Mouse (Mus musculus) MEL (cell line): ENCODE measurements around the gene Fgf11.

ENCODE experiments used
- CTCF ChIP-seq, 3 experiments: IDR thresholded peaks in 2 of 3; conservative IDR thresholded peaks in 1 of 3; 2 replicates each; pipeline ENCODE4 v1.5.1; 2011 to 2012; ENCODE audit warnings: low read length in 3 of 3, low read depth in 2 of 3, mild to moderate bottlenecking in 2 of 3, improper control_type of control experiment in 1 of 3, inconsistent platforms in 1 of 3, mixed read lengths in 1 of 3, moderate library complexity in 1 of 3; ENCODE audit not compliant: control insufficient read depth in 1 of 3, insufficient read depth in 1 of 3, poor library complexity in 1 of 3, severe bottlenecking in 1 of 3
- E2F4 ChIP-seq: IDR thresholded peaks from 2 replicates; pipeline ENCODE4 v1.6.1; 2011; ENCODE audit warnings: low read depth, low read length, improper control_type of control experiment, borderline replicate concordance
- ETS1 ChIP-seq: IDR thresholded peaks from 2 replicates; pipeline ENCODE4 v1.6.1; 2012; ENCODE audit warnings: low read depth, mild to moderate bottlenecking, inconsistent platforms, low read length, improper control_type of control experiment, moderate library complexity
- MAFK ChIP-seq: IDR thresholded peaks from 2 replicates; pipeline ENCODE4 v1.6.1; 2011; ENCODE audit warnings: low read depth, mild to moderate bottlenecking, low read length, improper control_type of control experiment, borderline replicate concordance
- NELFE ChIP-seq: IDR thresholded peaks from 2 replicates; pipeline ENCODE4 v1.6.1; 2011; ENCODE audit warnings: low read depth, low read length, improper control_type of control experiment
- NRF1 ChIP-seq: IDR thresholded peaks from 2 replicates; pipeline ENCODE4 v1.6.1; 2014; ENCODE audit warnings: low read depth, mild to moderate bottlenecking, inconsistent platforms, low read length, improper control_type of control experiment, moderate library complexity; ENCODE audit not compliant: poor library complexity, insufficient read depth, severe bottlenecking
- TAL1 ChIP-seq: IDR thresholded peaks from 2 replicates; pipeline ENCODE4 v1.6.1; 2012; ENCODE audit warnings: mild to moderate bottlenecking, inconsistent platforms, low read length, moderate library complexity, mixed read lengths
- TCF12 ChIP-seq: IDR thresholded peaks from 2 replicates; pipeline ENCODE4 v1.6.1; 2014; ENCODE audit warnings: low read depth, mild to moderate bottlenecking, inconsistent platforms, low read length, improper control_type of control experiment, moderate library complexity
- ZC3H11A ChIP-seq: IDR thresholded peaks from 2 replicates; pipeline ENCODE4 v1.6.1; 2012; ENCODE audit warnings: low read depth, mild to moderate bottlenecking, inconsistent platforms, low read length, improper control_type of control experiment

DNA sequence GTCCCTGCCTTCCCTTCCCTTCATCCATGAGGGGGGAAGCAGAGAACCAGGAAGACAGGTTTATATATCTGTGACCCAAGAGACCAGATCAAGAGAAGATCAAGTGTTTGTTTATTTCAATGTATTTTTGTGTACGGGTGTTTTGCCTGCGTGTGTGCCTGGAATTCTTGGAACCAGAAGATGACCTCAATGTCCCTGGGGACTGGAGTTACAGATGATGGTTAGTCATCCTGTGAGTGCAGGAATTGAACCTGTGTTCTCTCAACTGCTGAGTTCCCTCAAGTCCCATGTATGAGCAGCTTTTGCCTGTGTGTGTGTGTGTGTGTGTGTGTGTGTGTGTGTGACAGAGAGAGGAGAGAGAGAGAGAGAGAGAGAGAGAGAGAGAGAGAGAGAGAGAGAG lies 6.0 kb upstream of the Fgf11 start:
- TF ChIP-seq CTCF (IDR thresholded peaks at IDR 0.05 in 2 of 3, conservative IDR thresholded peaks at IDR 0.05 in 1 of 3; ENCODE audit: control insufficient read depth in 1 of 3, insufficient read depth in 1 of 3, low read depth in 2 of 3, low read length in 3 of 3, poor library complexity in 1 of 3, severe bottlenecking in 1 of 3) (no peak), MAFK (no peak), TAL1 (no peak), ZC3H11A (no peak), NELFE (no peak), E2F4 (no peak), TCF12 (no peak), NRF1 (no peak), ETS1 (no peak)
